Mouse (Mus musculus) forebrain, embryonic 11.5 days (tissue): ENCODE measurements around the gene Platr17. TPM values are rescaled to one million over a fixed set of nuclear protein-coding genes. Genes with fewer than 3 reads are reported as not detected.
"Not testable (repeated sequence)": the region's sequence is repeated elsewhere in the genome, so short reads cannot be mapped to it uniquely, and the experiment has no call there.

Experiments used
- ATAC-seq: fragments of 200-750 bp; cut with Nextera tagmentation; replicated peaks from 2 replicates; pipeline ENCODE4 v1.8.0; 2017; ENCODE audit warnings: moderate TSS enrichment; ENCODE audit not compliant: low FRiP score
- DNase-seq: peaks from one replicate; pipeline ENCODE4 v3.0.0-alpha.2; 2017; ENCODE audit warnings: low spot score
- H3K27ac ChIP-seq: fragments of 300-500 bp; sonication (generic); 2 replicates; pipeline ENCODE4 v1.5.1; 2014; ENCODE audit warnings: low read depth, low read length
- H3K27me3 ChIP-seq: fragments of 300-500 bp; sonication (generic); 2 replicates; pipeline ENCODE4 v1.6.1; 2014; ENCODE audit warnings: mild to moderate bottlenecking, low read length, mixed read lengths; ENCODE audit not compliant: control insufficient read depth, insufficient read depth
- H3K36me3 ChIP-seq: fragments of 300-500 bp; sonication (generic); 2 replicates; pipeline ENCODE4 v1.6.1; 2014; ENCODE audit warnings: mild to moderate bottlenecking, low read length, moderate library complexity, mixed read lengths; ENCODE audit not compliant: control insufficient read depth, insufficient read depth
- H3K4me1 ChIP-seq: fragments of 300-500 bp; sonication (generic); replicated peaks from 2 replicates; pipeline ENCODE4 v1.6.1; 2014; ENCODE audit warnings: low read length, mixed read lengths; ENCODE audit not compliant: control insufficient read depth, insufficient read depth
- H3K4me2 ChIP-seq: fragments of 300-500 bp; sonication (generic); 2 replicates; pipeline ENCODE4 v1.6.1; 2014; ENCODE audit warnings: low read depth, mild to moderate bottlenecking, low read length, moderate library complexity, mixed read lengths; ENCODE audit not compliant: severe bottlenecking
- H3K4me3 ChIP-seq: fragments of 300-500 bp; sonication (generic); 2 replicates; pipeline ENCODE4 v1.5.1; 2014; ENCODE audit warnings: low read depth, low read length
- H3K9ac ChIP-seq: fragments of 300-500 bp; sonication (generic); 2 replicates; pipeline ENCODE4 v1.6.1; 2014; ENCODE audit warnings: low read length
- H3K9me3 ChIP-seq: fragments of 300-500 bp; sonication (generic); 2 replicates; pipeline ENCODE4 v1.6.1; 2016; ENCODE audit warnings: low read length, mixed read lengths; ENCODE audit not compliant: control insufficient read depth
- WGBS: fragments of 180-500 bp; shearing (Covaris S2); extraction: QIAGEN DNeasy Blood & Tissue Kit; methylation state at CpG from one replicate; pipeline ENCODE4 v1.1.7; 2014; 5-methylcytosine and 5-hydroxymethylcytosine counted together
- polyA plus RNA-seq: library from polyadenylated mRNA; unstranded; fragments of >200 nt; fragmentation: Nextera tagmentation; extraction: Ambion mirVana; gene quantifications from 2 replicates; pipeline ENCODE4 v1.2.1, GENCODE M21; 2014

Gene Platr17
- polyA plus RNA-seq, 1 experiment from 2014 or later, result 0.24 TPM

DNA sequence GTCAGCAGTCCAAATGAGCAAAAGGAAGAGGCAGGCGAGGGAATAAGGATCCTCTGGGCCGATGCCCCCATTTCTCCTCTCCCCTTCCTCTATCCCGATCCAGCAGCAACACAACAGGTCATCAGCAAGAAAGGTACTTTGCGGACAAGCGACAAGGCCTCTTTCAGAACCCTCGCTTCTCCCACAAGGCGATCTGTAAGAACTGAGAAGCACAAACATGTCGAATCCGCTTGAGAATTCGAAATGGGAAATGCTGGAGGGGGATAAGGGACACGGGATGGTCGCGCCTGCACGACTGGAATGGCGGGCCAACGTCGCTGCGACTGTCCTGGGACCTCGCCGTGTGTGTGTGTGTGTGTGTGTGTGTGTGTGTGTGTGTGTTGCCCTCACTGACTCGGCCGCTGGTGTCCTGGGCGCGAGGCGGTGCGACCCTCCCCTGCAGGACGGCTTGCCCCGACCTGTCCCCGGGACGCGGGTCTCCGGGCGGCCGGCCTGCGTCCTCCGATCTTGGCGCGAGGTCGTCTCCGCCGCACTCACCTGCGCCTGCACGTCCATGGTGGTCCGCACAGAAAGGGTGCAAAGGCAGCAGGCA lies 14.9 kb upstream of the Platr17 start:
- DNase-seq, H3K9me3 ChIP-seq, H3K27me3 ChIP-seq, ATAC-seq, H3K4me1 ChIP-seq, H3K36me3 ChIP-seq: not testable (repeated sequence)
- H3K4me3 ChIP-seq, result peak overlapping the region; percentile 59
- peak overlapping the region; percentile 66 for H3K9ac ChIP-seq
- under 1% methylated on average over 43 of the region's 44 CpGs for WGBS
- H3K4me2 ChIP-seq, result peak overlapping the region; percentile 68
- H3K27ac ChIP-seq, result 0 out of 2 replicates have a peak overlapping the region, but pooled peaks have one; percentile 18

DNA sequence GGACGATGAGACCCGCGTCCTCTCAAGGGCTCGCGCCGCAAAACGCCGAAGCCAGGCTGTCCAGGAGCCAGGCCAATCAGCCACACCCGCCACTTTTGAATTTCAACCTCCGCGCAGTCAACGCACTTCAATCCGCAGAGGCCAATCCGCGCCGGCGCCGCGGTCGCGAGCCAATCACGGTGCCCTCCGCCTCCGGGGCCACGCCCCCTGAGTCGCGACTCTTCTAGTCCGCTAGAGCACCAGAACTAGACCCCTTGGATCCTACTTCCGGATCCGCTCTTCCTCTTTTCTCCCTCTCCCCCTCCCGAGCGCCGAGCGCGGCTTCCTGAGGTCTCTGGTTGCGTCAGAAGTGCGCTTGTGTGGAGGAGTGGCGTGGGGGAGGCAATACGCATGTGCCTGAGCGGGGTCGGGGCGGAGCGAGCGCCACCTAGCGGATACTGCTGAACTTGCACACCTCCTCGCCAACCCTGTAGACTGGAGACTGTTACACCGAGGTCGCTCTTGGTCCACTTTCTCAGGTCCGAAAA lies 14.3 kb upstream of the Platr17 start, which contains the start of gene Kifc1:
Gene Kifc1 (minus strand): TSS at position 129 of the 527 bp plus-strand sequence.
- peak; percentile 99 for DNase-seq
- H3K27me3 ChIP-seq, result no peaks in the 10 kb centered on the region
- WGBS, result under 1% methylated on average over 49 of the region's 49 CpGs
- peak within 1 kb of the TSS; percentile 68 for H3K4me2 ChIP-seq
- H3K27ac ChIP-seq, result 0 out of 2 replicates have a peak within 1 kb of the TSS, but pooled peaks have one; percentile 18
- peaks cover 8% of the 10 kb centered on the region; the same call in 1 of the 2 replicates for H3K4me1 ChIP-seq
- peak within 1 kb of the TSS; percentile 59 for H3K4me3 ChIP-seq
- no peaks in the 10 kb centered on the region for H3K9me3 ChIP-seq
- H3K36me3 ChIP-seq, result peaks cover 6% of the 10 kb centered on the region; the same call in 1 of the 2 replicates
- ATAC-seq, result peak; percentile 98
- peak within 1 kb of the TSS; percentile 66 for H3K9ac ChIP-seq

DNA sequence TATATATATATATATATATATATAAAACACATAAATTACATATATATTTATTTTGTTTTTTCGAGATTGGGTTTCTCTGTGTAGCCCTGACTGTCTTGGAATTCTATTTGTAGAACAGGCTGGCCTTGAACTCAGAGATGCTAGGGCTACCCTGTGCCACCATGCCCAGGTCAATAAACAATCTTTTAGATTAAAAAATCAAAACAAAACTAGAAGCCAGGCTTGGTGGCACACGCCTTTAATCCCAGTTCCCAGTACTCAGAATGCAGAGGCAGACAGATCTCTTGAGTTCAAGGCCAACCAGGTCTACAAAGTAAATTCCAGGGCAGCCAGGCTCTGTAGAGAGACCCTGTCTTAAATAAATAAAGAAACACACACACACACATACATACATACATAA lies 13.6 kb upstream of the Platr17 start:
- no peak overlapping the region for H3K4me2 ChIP-seq
- H3K9ac ChIP-seq, result no peak overlapping the region
- DNase-seq (no peak), ATAC-seq (no peak)
- H3K4me1 ChIP-seq, result peaks cover 8% of the 10 kb centered on the region; the same call in 1 of the 2 replicates
- 76% methylated on average over 2 of the region's 2 CpGs for WGBS
- H3K27me3 ChIP-seq, result no peaks in the 10 kb centered on the region
- H3K9me3 ChIP-seq, result no peaks in the 10 kb centered on the region
- no peaks in the 10 kb centered on the region for H3K36me3 ChIP-seq
- no peak overlapping the region for H3K4me3 ChIP-seq
- no peak overlapping the region for H3K27ac ChIP-seq

DNA sequence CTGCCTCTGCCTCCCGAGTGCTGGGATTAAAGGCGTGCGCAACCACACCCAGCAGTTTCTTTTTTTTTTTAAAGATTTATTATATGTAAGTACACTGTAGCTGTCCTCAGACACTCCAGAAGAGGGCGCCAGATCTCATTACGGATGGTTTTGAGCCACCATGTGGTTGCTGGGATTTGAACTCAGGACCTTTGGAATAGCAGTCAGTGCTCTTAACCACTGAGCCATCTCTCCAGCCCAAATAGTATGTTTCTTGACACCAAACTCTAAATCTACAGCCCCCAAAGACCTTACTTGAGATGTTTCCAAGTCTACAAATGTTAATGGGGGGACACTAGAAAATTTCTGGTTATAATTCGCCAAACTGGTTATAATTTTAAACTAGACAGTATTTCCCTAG lies 13.0 kb upstream of the Platr17 start:
- not testable (repeated sequence) for H3K9ac ChIP-seq, H3K4me2 ChIP-seq, H3K36me3 ChIP-seq, DNase-seq, ATAC-seq, H3K27ac ChIP-seq, H3K4me3 ChIP-seq, H3K4me1 ChIP-seq, H3K27me3 ChIP-seq, H3K9me3 ChIP-seq
- WGBS, result 74% methylated on average over 6 of the region's 6 CpGs

DNA sequence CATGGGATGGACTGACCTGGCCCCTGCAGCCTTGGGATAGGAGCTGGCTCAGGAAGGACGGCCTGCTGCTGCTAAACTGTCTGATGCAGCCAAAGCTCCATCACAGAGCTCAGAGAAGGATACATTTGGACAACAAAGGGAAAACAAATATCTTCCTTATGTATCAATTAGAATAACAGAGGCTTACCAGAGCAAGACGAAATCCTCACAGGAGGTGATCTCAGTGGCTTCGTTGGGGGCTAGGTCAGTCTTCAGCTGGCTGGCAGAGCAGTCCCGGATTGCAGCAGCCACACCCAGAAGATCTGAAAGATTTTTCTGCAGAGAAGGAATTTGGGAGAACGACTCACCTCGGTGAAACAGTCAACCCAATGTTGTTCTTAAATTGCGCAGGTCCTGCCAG lies 12.5 kb upstream of the Platr17 start:
- no peak overlapping the region for H3K4me2 ChIP-seq
- H3K9me3 ChIP-seq, result no peaks in the 10 kb centered on the region
- H3K27ac ChIP-seq, result no peak overlapping the region
- no peak for ATAC-seq
- peaks cover 8% of the 10 kb centered on the region; the same call in 1 of the 2 replicates for H3K4me1 ChIP-seq
- no peak overlapping the region for H3K9ac ChIP-seq
- no peak for DNase-seq
- H3K36me3 ChIP-seq, result no peaks in the 10 kb centered on the region
- 26% methylated on average over 7 of the region's 7 CpGs for WGBS
- H3K27me3 ChIP-seq, result no peaks in the 10 kb centered on the region
- H3K4me3 ChIP-seq, result no peak overlapping the region

DNA sequence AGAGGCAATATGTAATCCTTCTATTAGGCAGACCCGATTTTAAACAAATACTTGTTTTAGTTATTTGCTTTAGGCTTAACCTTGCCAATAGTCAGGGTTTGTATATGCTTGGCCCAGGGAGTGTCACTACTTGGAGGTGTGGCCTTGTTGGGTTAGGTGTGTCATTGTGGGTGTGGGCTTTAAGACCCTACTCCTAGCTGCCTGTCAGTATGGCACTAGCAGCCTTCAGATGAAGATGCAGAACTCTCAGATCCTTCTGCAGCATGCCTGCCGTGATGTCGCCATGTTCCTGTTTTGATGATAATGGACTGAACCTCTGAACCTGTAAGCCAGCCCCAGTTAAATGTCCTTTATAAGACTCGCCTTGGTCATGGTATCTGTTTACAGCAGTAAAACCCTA lies 11.9 kb upstream of the Platr17 start:
- not testable (repeated sequence) for H3K27ac ChIP-seq, H3K9me3 ChIP-seq, H3K27me3 ChIP-seq, H3K36me3 ChIP-seq, H3K4me2 ChIP-seq, H3K4me1 ChIP-seq, ATAC-seq, H3K9ac ChIP-seq, DNase-seq, H3K4me3 ChIP-seq
- 79% methylated on average over 4 of the region's 4 CpGs for WGBS

DNA sequence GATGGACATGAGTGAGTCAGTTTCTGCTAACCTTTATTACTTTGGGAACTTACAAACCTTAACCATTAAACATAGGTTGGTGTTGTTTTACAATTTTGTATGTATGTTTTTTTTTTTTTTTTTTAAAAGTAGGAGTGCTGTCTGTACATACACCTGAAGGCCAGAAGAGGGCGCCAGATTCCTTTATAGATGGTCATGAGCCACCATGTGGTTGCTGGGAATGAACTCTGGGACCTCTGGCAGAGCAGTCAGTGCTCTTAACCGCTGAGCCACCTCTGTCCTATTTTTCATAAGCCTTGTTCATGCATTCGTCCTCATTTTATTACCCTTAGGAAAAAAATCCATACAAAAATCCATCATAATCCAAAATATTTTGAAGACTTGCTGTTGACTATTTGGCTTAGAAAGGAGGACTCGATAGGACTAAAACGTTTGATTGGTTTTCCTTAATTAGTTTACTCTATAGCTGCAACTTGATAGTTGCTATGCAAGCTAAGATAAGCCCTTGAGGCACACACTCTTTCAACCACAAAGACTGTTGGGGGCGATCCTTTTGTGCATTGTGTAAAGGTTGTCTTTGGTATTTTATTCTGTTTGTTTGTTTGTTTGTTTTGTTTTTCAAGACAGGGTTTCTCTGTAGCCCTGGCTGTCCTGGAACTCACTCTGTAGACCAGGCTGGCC lies 7.7 kb upstream of the Platr17 start:
- peak; percentile 64 for DNase-seq
- 43% methylated on average over 6 of the region's 6 CpGs for WGBS
- H3K4me1 ChIP-seq, result no peaks in the 10 kb centered on the region
- no peak overlapping the region for H3K4me2 ChIP-seq
- H3K36me3 ChIP-seq, result no peaks in the 10 kb centered on the region
- no peak overlapping the region for H3K27ac ChIP-seq
- no peak for ATAC-seq
- H3K9ac ChIP-seq, result no peak overlapping the region
- H3K9me3 ChIP-seq, result no peaks in the 10 kb centered on the region
- no peaks in the 10 kb centered on the region for H3K27me3 ChIP-seq
- H3K4me3 ChIP-seq, result no peak overlapping the region

DNA sequence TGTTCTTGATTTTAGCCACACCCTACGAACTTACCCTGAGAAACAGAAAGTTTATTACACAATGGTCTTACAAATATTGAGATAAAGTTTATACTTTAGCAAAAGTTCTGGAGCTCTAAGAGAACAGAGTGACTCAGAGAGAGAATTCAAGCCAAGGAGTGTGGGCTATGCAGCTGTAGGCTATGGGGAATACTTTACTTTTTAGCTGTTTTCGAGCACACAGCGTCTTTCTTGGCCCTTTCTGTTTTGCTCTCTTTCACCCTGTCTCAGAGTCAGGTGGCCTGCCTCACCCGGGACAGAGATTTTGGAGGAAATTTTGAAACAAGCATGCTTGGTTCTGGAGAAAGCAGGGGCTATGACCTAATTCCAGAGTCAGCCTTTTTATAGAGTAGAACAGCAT lies 6.7 kb upstream of the Platr17 start:
- H3K27me3 ChIP-seq, ATAC-seq, H3K9me3 ChIP-seq, DNase-seq, H3K9ac ChIP-seq, H3K4me2 ChIP-seq, H3K4me1 ChIP-seq, H3K27ac ChIP-seq, H3K36me3 ChIP-seq, H3K4me3 ChIP-seq: not testable (repeated sequence)
- WGBS, result 85% methylated on average over 4 of the region's 4 CpGs
